Mouse (Mus musculus) liver, embryonic 15.5 days (tissue): Measurements from ENCODE around the gene Naa40. TPM values are rescaled to one million over a fixed set of nuclear protein-coding genes. Genes with fewer than 3 reads are reported as not detected.

Source experiments
- ATAC-seq: fragments of 200-750 bp; cut with Nextera tagmentation; 2 replicates; pipeline ENCODE4 v1.8.0; 2017; ENCODE audit warnings: moderate number of reproducible peaks, mild to moderate bottlenecking, moderate library complexity; ENCODE audit not compliant: insufficient read depth
- H3K27ac ChIP-seq: fragments of 300-500 bp; sonication (generic); replicated peaks from 2 replicates; pipeline ENCODE4 v1.5.1; 2015; ENCODE audit warnings: mild to moderate bottlenecking, inconsistent platforms
- H3K27me3 ChIP-seq: fragments of 300-500 bp; sonication (generic); 2 replicates; pipeline ENCODE4 v1.6.1; 2015; ENCODE audit warnings: mild to moderate bottlenecking, inconsistent platforms
- H3K36me3 ChIP-seq: fragments of 300-500 bp; sonication (generic); replicated peaks from 2 replicates; pipeline ENCODE4 v1.6.1; 2015; ENCODE audit warnings: moderate library complexity, mild to moderate bottlenecking, inconsistent platforms
- H3K4me1 ChIP-seq: fragments of 300-500 bp; sonication (generic); replicated peaks from 2 replicates; pipeline ENCODE4 v1.6.1; 2015; ENCODE audit warnings: inconsistent platforms
- H3K4me2 ChIP-seq: fragments of 300-500 bp; sonication (generic); 2 replicates; pipeline ENCODE4 v1.6.1; 2015; ENCODE audit warnings: moderate library complexity, mild to moderate bottlenecking, inconsistent platforms
- H3K4me3 ChIP-seq: fragments of 300-500 bp; sonication (generic); replicated peaks from 2 replicates; pipeline ENCODE4 v1.5.1; 2015; ENCODE audit warnings: mild to moderate bottlenecking, inconsistent platforms
- H3K9ac ChIP-seq: fragments of 300-500 bp; sonication (generic); 2 replicates; pipeline ENCODE4 v1.6.1; 2015; ENCODE audit warnings: moderate library complexity, mild to moderate bottlenecking, inconsistent platforms
- H3K9me3 ChIP-seq: fragments of 300-500 bp; sonication (generic); replicated peaks from 2 replicates; pipeline ENCODE4 v1.6.1; 2016; ENCODE audit warnings: inconsistent platforms
- WGBS: fragments of 180-500 bp; shearing (Covaris S2); methylation state at CpG from one replicate; pipeline ENCODE4 v1.1.7; 2015; ENCODE audit warnings: mixed read lengths; ENCODE audit not compliant: insufficient replicate concordance; 5-methylcytosine and 5-hydroxymethylcytosine counted together
- polyA plus RNA-seq: library from polyadenylated mRNA; unstranded; fragments of >200 nt; fragmentation: Nextera tagmentation; extraction: Ambion mirVana; gene quantifications from 2 replicates; pipeline ENCODE4 v1.2.1, GENCODE M21; 2015

Gene Naa40
- polyA plus RNA-seq, 1 experiment from 2014 or later, result 25.4 TPM

- no peaks in the 10 kb centered on the region for H3K9me3 ChIP-seq
- peaks cover 57% of the 10 kb centered on the region for H3K27me3 ChIP-seq
- 0 out of 2 replicates have a peak, but pooled peaks cover 7% of the 10 kb centered on the region for H3K4me1 ChIP-seq
- no peak overlapping the region for H3K4me2 ChIP-seq
- 34% methylated on average over 3 of the region's 3 CpGs for WGBS
- no peak overlapping the region for H3K27ac ChIP-seq
- no peaks in the 10 kb centered on the region for H3K36me3 ChIP-seq
- no peak overlapping the region for H3K4me3 ChIP-seq
- H3K9ac ChIP-seq, result no peak overlapping the region
- no peak for ATAC-seq
Measured at GRCm38 (mm10) chr19:7178841-7179452, 62.0 kb downstream of the Naa40 start.

GRCm38 (mm10) chr19:7177804-7178511 lies 63.0 kb downstream of the Naa40 start:
- no peak overlapping the region for H3K9ac ChIP-seq
- WGBS, result 59% methylated on average over 13 of the region's 13 CpGs
- H3K36me3 ChIP-seq, result no peaks in the 10 kb centered on the region
- no peak overlapping the region for H3K4me3 ChIP-seq
- no peak overlapping the region for H3K27ac ChIP-seq
- peaks cover 47% of the 10 kb centered on the region for H3K27me3 ChIP-seq
- ATAC-seq, result no peak
- H3K9me3 ChIP-seq, result no peaks in the 10 kb centered on the region
- 0 out of 2 replicates have a peak, but pooled peaks cover 7% of the 10 kb centered on the region for H3K4me1 ChIP-seq
- H3K4me2 ChIP-seq, result no peak overlapping the region

DNA sequence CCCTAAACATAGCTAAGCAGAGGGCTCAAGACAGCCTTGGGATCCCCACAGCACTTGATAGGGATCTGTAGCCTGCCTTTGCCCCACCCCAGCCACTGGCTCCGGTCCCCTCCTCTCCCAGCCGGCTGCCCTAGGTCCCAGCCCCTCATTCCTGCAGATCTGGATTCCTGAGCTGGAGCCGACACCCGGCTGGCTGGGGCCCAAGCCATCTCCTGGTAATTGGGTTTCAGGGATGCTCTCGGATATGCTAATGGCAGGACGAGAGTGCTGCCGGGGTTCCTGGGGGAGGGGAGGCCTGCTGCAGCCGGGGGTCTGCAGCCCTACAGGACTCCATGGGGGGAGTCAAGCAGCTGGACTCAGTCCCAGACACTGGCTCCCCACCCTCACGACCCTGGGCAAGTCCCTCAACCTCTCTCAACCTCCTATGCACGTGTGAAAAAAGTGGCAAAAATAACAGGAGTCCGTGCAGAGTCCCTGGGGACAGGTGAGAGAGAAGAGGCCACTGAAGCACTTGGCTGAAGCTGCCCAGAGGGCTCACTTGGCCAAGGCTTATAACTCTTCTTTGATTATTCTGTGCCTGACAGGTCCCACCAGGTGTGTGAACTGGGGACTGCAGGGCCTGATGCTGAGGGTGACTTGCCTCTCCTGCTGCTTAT lies 64.8 kb downstream of the Naa40 start:
- no peak for ATAC-seq
- H3K4me1 ChIP-seq, result peaks cover 14% of the 10 kb centered on the region
- 39% methylated on average over 11 of the region's 11 CpGs for WGBS

More for the DNA sequence above, 64.8 kb downstream of the Naa40 start:
- H3K9me3 ChIP-seq, result no peaks in the 10 kb centered on the region
- no peaks in the 10 kb centered on the region for H3K36me3 ChIP-seq
- no peak overlapping the region for H3K27ac ChIP-seq
- no peak overlapping the region for H3K9ac ChIP-seq
- no peak overlapping the region for H3K4me2 ChIP-seq
- H3K4me3 ChIP-seq, result no peak overlapping the region
- peaks cover 33% of the 10 kb centered on the region for H3K27me3 ChIP-seq

Other genes starting within 250 kb of the Naa40 start
- 10.2 and 10.9 TPM in 2 replicates for gene Dnajc4, start 248.6 kb downstream of the Naa40 start, polyA plus RNA-seq
- gene Nudt22, start 245.1 kb downstream of the Naa40 start, polyA plus RNA-seq, result 9.5 and 10.4 TPM in 2 replicates
- gene Trpt1, start 245.1 kb downstream of the Naa40 start, polyA plus RNA-seq, result 1.6 and 2.3 TPM in 2 replicates
- gene Fermt3, start 221.7 kb downstream of the Naa40 start, polyA plus RNA-seq, result 105 and 118 TPM in 2 replicates
- 116 and 121 TPM in 2 replicates for gene Stip1, start 201.2 kb downstream of the Naa40 start, polyA plus RNA-seq
- 5.6 and 6.2 TPM in 2 replicates for gene Macrod1, start 184.4 kb downstream of the Naa40 start, polyA plus RNA-seq
- gene Flrt1, start 135.5 kb downstream of the Naa40 start, polyA plus RNA-seq, result 0.17 TPM in 2 replicates
- gene Otub1, start 34.9 kb downstream of the Naa40 start, polyA plus RNA-seq, result 53.7 and 58.4 TPM in 2 replicates
- 485 and 535 TPM in 2 replicates for gene Cox8a, start 23.6 kb downstream of the Naa40 start, polyA plus RNA-seq
- 1.1 and 1.3 TPM in 2 replicates for gene Rcor2, start 26.1 kb upstream of the Naa40 start, polyA plus RNA-seq
- gene Mark2, start 100.7 kb upstream of the Naa40 start, polyA plus RNA-seq, result 20.0 and 24.4 TPM in 2 replicates
- 3.2 and 3.7 TPM in 2 replicates for gene Spindoc, start 141.8 kb upstream of the Naa40 start, polyA plus RNA-seq
- gene 2700081O15Rik, start 176.4 kb upstream of the Naa40 start, polyA plus RNA-seq, result 0.68 and 0.88 TPM in 2 replicates
- gene Rtn3, start 242.1 kb upstream of the Naa40 start, polyA plus RNA-seq, result 69.6 and 71.7 TPM in 2 replicates